Mouse (Mus musculus) 416B (cell line): ENCODE data around the gene Chil1.

Experiments
- DNase-seq: peaks from one replicate; pipeline ENCODE4 v3.0.0; 2011; ENCODE audit warnings: low read depth

The Chil1 gene

GRCm38 (mm10) chr1:134204230-134204629 is 22.3 kb downstream of the Chil1 start:
- DNase-seq: no peak

- DNase-seq: no peak
These were observed 23.5 kb downstream of the Chil1 start for GRCm38 (mm10) chr1:134205296-134206018.

- no peak for DNase-seq
These were observed 24.1 kb downstream of the Chil1 start for GRCm38 (mm10) chr1:134206085-134206484.

DNA sequence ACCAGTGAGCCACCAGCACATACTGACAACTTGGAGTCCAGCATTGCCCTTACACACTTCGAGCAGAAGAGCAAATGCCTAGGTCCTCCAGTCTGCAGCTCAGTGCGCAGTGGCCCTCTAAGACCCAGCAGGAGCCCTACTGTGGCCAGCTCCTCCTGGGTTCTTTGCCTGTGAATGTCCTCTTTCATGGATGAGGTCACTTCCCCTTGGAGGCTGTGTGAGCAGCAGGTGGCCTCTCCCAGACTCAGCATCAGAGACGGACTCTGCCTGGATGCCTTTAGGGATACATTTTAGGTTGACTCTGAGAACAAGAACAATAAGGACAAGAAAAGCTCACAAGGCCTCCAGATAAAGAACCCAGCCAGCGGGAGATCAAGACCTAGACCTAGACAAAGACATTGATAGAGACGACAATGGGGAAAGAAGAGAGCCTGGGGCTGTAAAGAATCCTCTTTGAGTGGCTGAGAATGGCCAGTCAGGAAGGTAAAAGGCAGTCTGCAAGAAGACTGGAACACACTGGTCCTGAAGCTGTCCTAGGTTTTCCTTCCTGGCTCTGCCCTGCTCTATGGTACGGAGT is 28.3 kb downstream of the Chil1 start:
- DNase-seq: no peak

GRCm38 (mm10) chr1:134211043-134211442 is 29.1 kb downstream of the Chil1 start:
- DNase-seq: no peak

DNA sequence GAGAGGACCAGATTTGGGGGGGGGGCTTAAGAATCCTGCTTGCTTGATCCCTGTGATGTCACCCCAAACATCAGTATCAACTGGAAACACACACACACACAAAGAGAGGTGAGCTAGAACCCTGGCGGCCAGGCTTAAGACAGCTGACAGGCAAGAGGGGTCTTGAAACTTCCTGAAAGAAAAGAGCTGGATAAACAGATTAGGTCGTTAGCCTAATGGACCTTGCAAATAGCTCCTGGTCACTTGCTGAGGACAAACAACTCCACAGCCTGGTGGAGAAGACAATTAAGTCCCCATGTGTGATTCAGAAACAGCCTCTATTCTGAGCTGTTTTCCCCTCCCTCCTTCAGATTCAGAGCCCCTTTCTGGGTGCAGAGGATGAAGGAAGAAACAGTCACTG is 29.7 kb downstream of the Chil1 start:
- DNase-seq: no peak

DNA sequence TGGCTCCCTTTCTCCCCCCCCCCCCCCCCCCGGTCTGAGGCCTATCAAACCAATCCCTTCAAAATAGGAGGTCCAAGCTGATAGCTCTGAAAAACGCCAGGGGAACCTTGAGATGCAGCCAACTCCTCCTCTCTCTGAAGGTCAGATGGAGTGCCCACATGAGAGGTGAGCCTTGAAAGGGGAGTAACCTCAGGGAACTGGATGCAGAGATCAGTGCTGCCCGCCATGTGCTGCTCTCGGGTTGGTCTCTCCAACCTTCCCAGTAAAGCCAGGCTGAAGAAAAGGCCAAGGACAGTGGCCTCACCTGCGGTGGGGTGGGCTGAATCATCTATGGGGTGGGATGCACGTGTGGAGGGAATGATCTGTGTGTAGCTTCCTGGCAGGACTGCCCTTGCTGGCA is 30.4 kb downstream of the Chil1 start:
- DNase-seq: no peak

GRCm38 (mm10) chr1:134213405-134213804 is 31.4 kb downstream of the Chil1 start:
- DNase-seq: no peak

DNA sequence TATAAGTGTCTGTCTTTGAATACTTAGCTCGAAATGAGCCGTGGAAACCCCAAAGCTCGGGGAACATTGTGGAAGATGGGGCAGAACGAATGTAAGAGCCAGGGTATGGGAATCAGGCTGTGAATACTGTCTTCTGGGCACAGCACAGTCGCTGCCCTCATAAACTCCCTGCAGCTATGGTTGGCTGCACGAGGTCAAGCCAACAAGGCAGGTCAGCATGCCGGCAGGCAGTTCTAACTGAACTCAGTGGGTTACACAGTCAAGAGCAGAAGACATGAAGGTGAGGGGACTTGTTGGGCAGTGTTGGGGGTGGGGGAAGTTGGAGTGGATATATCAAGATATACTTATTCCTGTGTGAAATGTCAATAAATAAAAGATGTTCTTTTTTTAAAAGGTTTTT is 33.1 kb downstream of the Chil1 start:
- no peak for DNase-seq

- no peak for DNase-seq
These were observed 34.0 kb downstream of the Chil1 start for GRCm38 (mm10) chr1:134215751-134216628.

- no peak for DNase-seq
These were observed 34.6 kb downstream of the Chil1 start for GRCm38 (mm10) chr1:134216629-134216971.

DNA sequence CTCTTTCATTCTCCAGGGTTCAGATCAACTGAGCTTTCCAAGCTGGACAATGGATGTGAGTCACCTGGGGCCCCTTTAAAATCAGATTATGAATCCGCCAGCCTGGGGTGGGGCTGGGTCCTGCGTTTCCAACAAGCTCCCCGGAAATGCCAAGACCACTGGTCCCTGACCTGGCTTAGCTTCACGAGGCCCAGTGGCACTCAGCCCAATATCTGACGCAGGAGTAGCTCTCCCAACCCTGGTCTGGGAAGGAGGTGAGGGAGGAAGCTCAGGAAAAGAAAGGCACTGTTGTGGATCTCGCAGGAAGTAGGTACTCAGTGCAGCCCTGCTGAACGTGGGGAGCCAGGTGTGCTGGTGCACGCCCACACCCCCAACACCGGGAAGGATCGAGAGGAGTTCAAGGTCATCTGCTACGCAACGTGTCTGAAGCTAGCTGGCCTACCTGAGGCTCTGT is 35.1 kb downstream of the Chil1 start:
- no peak for DNase-seq

DNA sequence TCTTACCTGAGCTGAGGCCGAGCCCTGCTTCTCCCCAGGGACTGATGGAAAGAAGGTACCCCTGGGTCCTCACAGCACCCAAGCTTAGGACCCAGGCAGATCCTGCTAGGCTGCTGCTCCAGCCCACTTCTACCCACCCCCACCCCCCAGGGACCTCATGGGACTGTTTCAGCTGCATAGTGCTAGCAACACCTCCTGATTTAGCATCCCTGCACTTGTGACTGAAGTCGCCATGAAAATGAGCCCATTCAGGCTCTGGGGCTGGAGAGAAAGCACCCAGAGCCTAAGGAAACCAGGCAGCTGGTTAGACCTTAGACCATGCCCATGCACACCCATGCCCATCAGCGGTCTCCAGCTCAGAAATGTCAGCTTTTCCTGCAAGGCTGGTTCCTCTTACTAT is 36.0 kb downstream of the Chil1 start:
- DNase-seq: no peak

GRCm38 (mm10) chr1:134219608-134220007 is 37.6 kb downstream of the Chil1 start:
- no peak for DNase-seq

- peak; percentile 55 for DNase-seq
These were observed 39.2 kb downstream of the Chil1 start for GRCm38 (mm10) chr1:134221172-134221571.

- DNase-seq: peak; percentile 92
These were observed 40.4 kb downstream of the Chil1 start for GRCm38 (mm10) chr1:134222122-134223055.

- DNase-seq: peak; percentile 35
These were observed 42.8 kb downstream of the Chil1 start for GRCm38 (mm10) chr1:134224649-134225227.

GRCm38 (mm10) chr1:134225375-134225774 is 43.4 kb downstream of the Chil1 start:
- no peak for DNase-seq

- DNase-seq: peak; percentile 11
These were observed 44.8 kb downstream of the Chil1 start for GRCm38 (mm10) chr1:134226739-134227138.

- DNase-seq: no peak
These were observed 48.0 kb downstream of the Chil1 start for GRCm38 (mm10) chr1:134229806-134230575.
